Mouse (Mus musculus): ENCODE measurements at regions not wholly inside any gene's neighbourhood (a gene's known extent, or its start where the extent isn't known, plus 50 kb on each side); places are given as distances from the start of the nearest gene placed in this dataset.
"Not testable (repeated sequence)": the region's sequence is repeated elsewhere in the genome, so short reads cannot be mapped to it uniquely, and the experiment has no call there.

DNA sequence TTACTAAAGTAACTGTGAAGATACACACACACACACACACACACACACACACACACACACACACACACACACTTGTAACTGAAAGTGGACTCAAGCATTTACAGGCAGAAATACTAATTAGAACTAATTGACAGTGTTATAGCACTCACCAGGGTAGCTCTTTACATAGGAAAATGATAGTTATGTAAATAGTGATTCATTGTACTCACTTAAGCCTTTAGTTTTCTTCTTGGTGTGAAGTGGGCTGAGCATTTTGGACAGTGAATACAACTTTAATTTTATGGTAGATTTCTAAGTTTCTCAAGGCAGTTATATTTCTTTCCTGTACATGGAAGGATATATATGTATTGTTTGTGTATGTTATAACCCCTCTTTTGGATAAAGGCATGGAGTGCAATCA lies 704.5 kb upstream of the Nr2f1 start:
- DNase-seq (ENCODE audit: low spot score), result no peak

DNA sequence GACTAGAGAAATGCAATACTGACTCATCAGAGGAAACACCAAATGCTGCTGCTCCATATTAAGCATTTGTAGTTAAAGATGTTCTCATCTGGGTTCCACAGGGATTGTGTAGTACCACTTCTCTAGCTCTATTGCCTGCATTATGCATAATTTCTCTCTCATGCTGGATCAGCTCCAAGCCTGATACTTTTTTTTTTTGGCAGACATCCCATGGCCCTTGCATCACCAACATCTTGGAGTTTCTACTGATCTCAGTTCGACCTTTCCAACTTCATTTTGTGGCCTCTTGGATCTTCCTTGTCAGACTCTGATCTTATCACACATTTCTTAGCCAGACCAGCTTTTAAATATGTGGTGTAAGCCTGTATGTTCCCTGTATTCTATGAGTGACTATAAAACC lies 701.1 kb upstream of the Nr2f1 start:
- DNase-seq (ENCODE audit: low spot score), result no peak

DNA sequence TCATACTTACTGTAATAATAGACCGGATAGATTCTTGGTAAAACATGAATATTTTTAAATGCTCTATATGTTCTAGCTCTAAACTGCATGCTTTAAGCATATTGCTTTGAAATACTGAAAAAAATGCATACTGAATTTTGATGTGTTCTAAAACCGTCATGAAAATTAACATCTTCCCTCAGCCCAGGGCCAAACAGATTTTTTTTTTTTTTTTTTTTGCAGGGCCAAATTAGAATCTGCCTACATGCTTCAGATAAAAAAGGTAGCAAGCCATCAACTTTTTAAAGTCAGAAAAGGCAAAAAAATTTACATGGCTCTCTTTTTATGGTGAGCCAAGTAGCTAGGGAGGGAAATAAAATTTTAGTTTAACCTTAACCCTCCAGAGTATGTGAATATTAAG lies 692.7 kb upstream of the Nr2f1 start:
- no peak for DNase-seq (ENCODE audit: low spot score)

DNA sequence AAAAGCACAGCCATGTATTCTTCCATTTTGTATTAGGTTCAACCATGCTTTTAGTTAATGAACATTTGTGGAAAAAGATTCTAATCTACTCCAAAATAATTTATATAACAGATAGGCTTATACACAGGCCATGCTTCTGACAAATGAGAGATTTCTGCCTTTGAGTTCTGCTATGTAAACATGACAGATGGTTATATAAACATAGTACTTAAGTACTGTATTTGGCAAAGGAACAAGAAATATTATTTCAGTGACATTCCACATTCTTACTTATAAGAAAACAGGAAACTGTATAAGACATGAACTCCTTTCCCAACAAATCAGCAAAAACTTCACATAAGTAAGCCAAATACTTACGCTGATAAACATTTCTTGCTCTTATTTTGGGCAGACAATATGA lies 683.5 kb upstream of the Nr2f1 start:
- no peak for DNase-seq (ENCODE audit: low spot score)

DNA sequence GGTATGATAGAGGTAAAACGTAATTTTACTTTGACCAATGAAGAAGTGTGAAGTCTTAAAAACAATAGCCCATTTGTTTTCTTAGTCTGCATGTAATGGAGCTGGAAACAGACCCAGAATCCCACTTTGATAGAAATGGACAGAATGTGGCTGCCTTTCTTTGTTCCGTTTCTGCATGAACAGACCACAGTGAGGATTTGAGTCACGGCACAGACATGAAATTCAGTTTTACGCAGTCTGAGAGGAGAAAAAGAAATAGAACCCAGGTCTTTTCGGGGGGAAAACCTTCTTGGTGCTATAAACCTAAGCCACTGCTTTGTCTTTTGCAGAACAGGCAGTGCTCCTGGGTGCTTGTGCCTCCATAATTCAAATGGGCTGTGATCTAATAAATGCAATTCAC lies 673.0 kb upstream of the Nr2f1 start:
- DNase-seq (ENCODE audit: low spot score), result no peak

DNA sequence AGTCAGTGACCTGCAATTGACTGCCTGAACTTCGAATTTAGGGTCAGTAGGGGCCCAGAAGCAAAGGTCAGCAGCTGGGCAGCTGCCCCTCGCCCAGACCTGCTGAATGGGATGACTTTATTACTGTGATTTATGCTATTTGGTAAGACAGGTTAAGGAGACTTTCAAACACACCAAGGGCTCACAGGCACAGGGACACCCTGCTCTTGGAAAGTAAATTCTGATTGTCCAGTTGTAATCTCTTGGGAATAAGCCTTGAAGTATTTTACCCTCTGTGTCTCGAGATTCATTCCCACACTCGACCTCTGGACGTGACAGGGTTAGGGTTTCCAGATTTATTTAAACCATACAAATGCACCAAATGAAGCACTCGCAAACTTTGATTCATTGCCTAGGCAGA lies 672.4 kb upstream of the Nr2f1 start:
- no peak for DNase-seq (ENCODE audit: low spot score)

DNA sequence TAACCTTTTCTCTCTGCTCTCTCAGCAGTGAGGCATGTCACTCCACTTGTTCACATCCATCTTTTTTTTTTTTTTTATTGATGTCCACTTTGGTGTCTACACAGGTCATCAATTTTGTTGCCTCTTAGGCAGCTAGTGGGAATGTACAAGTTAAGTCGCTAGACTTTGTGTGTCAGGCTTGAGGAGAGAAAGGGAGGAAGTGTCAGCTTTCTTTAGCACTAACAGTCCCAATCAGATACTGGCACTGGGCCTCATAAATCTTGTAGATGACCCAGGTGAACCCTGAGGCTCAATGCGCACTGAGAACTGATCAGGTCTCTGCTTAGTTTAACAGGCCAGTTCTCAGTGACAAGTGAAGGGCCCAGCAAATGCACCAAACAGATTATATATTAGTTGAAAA lies 671.7 kb upstream of the Nr2f1 start:
- DNase-seq (ENCODE audit: low spot score), result no peak

DNA sequence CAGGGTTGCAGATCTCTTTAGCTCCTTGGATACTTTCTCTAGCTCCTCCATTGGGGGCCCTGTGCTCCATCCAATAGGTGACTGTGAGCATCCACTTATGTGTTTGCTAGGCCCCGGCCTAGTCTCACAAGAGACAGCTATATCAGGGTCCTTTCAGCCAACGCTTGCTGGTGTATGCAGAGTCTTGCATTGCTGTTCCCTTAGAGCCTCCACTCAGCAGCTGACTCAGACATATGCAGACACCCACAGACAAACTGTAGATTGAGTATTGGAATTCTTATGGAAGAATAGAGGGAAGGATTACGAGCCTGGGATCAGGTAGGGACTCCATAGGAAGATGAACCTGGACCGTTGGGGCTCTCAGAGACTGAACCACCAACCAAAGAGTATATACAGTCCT lies 624.8 kb upstream of the Nr2f1 start:
- not testable (repeated sequence) for DNase-seq (ENCODE audit: low spot score)

DNA sequence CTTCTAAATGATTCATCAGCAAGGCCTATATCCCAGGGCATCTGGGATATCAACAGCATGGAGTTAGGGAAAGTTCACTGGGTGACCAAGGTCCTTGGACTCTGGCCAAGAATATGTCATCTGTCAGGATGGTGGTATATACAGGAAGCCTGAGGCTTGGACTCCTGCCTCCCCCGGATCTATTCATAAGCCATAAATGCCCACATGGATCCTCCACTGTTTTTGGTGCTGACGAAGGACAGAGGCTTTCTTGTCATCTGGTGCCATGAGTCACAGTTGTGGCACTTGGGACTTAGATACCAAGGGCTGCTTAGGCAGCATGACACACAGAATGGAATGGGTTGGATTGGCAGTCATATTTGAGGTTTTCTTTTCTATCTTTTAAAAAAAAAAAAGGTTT lies 610.1 kb upstream of the Nr2f1 start:
- no peak for DNase-seq (ENCODE audit: low spot score)

DNA sequence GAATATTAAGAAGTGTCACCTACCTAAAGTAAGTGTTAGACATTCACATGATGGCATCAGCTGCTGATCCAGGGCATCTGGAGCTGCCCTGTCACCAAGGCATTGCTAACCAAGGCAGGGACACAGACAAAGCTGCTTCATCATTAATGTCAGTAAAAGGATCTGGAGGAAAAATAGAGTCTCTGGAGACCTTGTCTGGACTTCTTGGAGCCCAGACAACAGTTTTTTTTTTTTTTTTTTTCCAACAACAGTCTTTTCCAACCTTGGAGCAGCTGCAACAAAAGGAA lies 603.2 kb upstream of the Nr2f1 start:
- DNase-seq (ENCODE audit: low spot score), result no peak

DNA sequence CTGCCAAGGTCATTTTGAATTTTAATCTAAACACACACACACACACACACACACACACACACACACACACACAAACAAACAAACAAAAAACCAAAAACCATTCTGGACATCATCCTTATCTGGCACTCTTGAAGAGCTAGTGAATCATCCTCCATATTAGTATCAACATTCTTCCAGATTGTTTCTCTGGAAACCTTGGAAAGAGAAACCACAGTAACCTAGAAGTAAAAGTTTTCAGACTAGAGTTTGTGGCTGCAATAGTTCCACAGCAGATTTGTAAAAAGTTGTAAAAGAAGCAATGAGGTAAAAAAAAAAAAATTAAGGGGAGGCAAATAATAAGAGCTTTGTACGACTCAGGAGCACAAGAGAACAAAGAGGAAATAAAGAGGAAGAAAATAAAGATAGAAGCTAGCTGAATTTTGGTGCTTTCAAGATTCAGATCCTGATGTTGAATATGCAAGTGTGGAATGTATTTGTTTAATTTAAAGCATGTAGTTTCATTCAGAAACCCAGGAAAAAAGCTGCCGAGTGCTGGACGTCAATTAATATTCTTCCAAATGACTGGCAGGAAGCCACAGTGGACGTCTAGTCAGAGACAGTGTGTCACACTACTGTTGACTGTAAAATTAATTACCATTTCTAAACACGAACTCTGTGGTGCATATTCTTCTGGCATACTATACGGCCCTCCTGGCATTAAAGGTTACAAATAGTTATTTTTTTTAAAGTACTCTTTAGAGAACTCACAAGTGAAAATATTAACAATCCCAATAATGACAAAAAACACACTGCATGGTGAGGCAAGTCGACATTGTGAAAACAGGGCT lies 602.7 kb upstream of the Nr2f1 start:
- no peak for DNase-seq (ENCODE audit: low spot score)

DNA sequence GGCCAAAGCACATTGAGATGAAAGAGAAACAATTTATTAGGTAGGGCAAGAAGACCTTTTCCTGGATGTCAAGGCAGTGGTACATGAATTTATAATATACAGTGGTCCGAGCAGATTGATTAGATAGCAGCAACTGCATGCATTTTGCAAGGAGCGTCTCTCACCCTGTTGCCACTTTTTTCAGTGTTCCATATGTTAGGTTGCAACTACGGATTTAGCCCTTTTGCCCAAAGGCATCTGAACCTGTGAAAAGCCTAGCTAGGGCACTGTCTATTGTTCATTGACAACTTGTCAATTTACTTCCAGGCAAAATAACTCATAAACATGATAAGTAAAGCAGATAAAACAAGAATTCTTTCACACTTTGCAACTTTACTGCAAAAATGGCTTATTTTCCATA lies 600.1 kb upstream of the Nr2f1 start:
- no peak for DNase-seq (ENCODE audit: low spot score)

DNA sequence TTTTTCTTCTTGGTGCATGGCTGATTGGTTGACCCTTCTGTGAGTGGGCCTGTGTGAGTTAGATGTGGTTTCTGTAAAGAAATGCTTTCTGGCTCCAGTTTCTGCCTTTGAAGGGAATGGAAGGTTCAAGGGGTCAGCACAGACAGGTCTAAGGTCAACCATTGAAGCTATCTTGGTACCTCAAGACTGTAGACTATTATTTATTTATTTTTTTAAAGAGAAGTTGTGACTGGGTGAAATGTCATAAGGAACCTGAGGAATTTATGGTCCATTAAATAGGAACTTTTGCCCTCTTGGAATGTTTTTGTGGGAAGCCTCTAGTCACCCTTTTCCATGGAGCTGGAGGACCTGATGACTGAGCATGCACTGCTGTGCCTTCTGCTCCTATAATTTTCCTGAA lies 595.7 kb upstream of the Nr2f1 start:
- no peak for DNase-seq (ENCODE audit: low spot score)

DNA sequence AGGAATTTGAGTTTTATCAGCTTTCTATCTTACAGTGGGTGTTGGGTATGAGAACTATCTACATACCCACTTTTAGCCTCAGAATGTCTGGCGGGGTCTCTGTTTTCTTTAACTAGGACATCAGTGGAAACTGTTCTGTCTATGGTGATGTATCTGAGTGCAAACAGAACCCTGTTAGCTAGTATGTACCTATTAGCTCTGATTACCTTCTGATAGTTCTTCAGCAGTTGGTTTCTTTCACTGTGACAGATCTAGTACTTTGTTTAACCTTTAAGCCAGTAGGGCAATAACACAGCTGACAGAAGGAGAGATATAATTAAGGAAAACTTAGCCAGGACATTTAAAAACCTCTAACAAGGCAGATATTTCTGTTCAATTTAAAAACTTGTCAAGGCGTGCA lies 584.7 kb upstream of the Nr2f1 start:
- no peak for DNase-seq (ENCODE audit: low spot score)

DNA sequence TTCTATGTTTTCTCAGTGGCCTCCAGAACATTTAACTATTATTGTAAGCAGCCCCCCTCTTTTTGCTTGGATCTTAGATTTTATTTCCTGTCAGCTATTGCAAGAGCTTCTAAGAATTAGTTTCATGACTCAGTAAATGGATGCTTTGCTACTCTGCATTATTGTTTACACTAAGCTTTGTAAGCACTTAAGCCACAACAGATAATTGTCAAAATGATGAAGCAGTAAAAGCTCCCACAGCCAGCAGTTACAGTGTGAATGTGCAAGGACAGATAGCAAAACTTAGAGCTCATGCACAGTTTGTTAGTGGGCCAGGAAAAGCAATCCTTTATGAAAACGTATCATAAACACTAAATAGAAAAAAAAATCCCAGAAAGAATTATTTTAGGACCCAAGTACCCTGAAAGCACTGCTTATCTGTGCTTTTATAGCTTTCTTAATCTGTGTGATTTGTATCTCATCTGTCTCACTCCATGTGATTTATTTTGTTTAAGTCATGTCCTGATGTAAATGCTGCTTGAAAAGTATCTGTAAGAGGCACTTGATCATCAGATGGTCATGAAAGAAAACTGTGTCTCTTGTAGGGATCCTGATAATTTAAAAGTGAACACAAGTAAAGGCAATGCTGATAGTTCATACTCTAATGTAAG lies 584.2 kb upstream of the Nr2f1 start:
- no peak for DNase-seq (ENCODE audit: low spot score)
